Mouse (Mus musculus) midbrain, embryonic 11.5 days (tissue): ENCODE measurements around the gene Rfxank. TPM values are rescaled to one million over a fixed set of nuclear protein-coding genes. Genes with fewer than 3 reads are reported as not detected.

Source experiments
- ATAC-seq: fragments of 200-750 bp; cut with Nextera tagmentation; 2 replicates; pipeline ENCODE4 v1.8.0; 2017; ENCODE audit warnings: moderate TSS enrichment, moderate library complexity; ENCODE audit not compliant: low FRiP score
- DNase-seq: peaks from one replicate; pipeline ENCODE4 v3.0.0; 2015; ENCODE audit warnings: low spot score; ENCODE audit errors: missing footprints
- H3K27ac ChIP-seq: fragments of 300-500 bp; sonication (generic); 2 replicates; pipeline ENCODE4 v1.5.1; 2014; ENCODE audit warnings: low read depth, low read length
- H3K27me3 ChIP-seq: fragments of 300-500 bp; sonication (generic); 2 replicates; pipeline ENCODE4 v1.6.1; 2014; ENCODE audit warnings: mild to moderate bottlenecking, low read length, moderate library complexity, mixed read lengths; ENCODE audit not compliant: control insufficient read depth, insufficient read depth
- H3K36me3 ChIP-seq: fragments of 300-500 bp; sonication (generic); 2 replicates; pipeline ENCODE4 v1.6.1; 2014; ENCODE audit warnings: mild to moderate bottlenecking, low read length, moderate library complexity, mixed read lengths; ENCODE audit not compliant: control insufficient read depth, insufficient read depth
- H3K4me1 ChIP-seq: fragments of 300-500 bp; sonication (generic); 2 replicates; pipeline ENCODE4 v1.6.1; 2014; ENCODE audit warnings: low read length; ENCODE audit not compliant: control insufficient read depth, insufficient read depth
- H3K4me2 ChIP-seq: fragments of 300-500 bp; sonication (generic); 2 replicates; pipeline ENCODE4 v1.6.1; 2014; ENCODE audit warnings: mild to moderate bottlenecking, moderate library complexity
- H3K4me3 ChIP-seq: fragments of 300-500 bp; sonication (generic); 2 replicates; pipeline ENCODE4 v1.5.1; 2014; ENCODE audit warnings: low read depth, low read length
- H3K9ac ChIP-seq: fragments of 300-500 bp; sonication (generic); 2 replicates; pipeline ENCODE4 v1.6.1; 2014; ENCODE audit warnings: low read length
- H3K9me3 ChIP-seq: fragments of 300-500 bp; sonication (generic); 2 replicates; pipeline ENCODE4 v1.6.1; 2016; ENCODE audit warnings: low read length; ENCODE audit not compliant: control insufficient read depth
- WGBS: fragments of 180-500 bp; shearing (Covaris S2); extraction: QIAGEN DNeasy Blood & Tissue Kit; methylation state at CpG from one replicate; pipeline ENCODE4 v1.1.7; 2014; 5-methylcytosine and 5-hydroxymethylcytosine counted together
- polyA plus RNA-seq: library from polyadenylated mRNA; unstranded; fragments of >200 nt; fragmentation: Nextera tagmentation; extraction: Ambion mirVana; gene quantifications from 2 replicates; pipeline ENCODE4 v1.2.1, GENCODE M21; 2014

The Rfxank gene
- polyA plus RNA-seq, 1 experiment from 2014 or later, result 10.8 TPM

GRCm38 (mm10) chr8:70134931-70135330 lies 4.0 kb downstream of the Rfxank start:
- peaks cover 12% of the 10 kb centered on the region for H3K4me1 ChIP-seq
- no peaks in the 10 kb centered on the region for H3K9me3 ChIP-seq
- H3K4me2 ChIP-seq, result no peak overlapping the region
- no peak for ATAC-seq
- H3K9ac ChIP-seq, result no peak overlapping the region
- no peak for DNase-seq
- no peak overlapping the region for H3K4me3 ChIP-seq
- no peak overlapping the region for H3K27ac ChIP-seq
- 94% methylated on average over 9 of the region's 9 CpGs for WGBS
- no peaks in the 10 kb centered on the region for H3K27me3 ChIP-seq
- peaks cover 4% of the 10 kb centered on the region for H3K36me3 ChIP-seq

GRCm38 (mm10) chr8:70134086-70134485 lies 4.9 kb downstream of the Rfxank start:
- Histone ChIP-seq H3K27me3 (no peaks in the 10 kb centered on the region), H3K4me2 (no peak overlapping the region), H3K4me3 (no peak overlapping the region), H3K27ac (no peak overlapping the region), H3K36me3 (peaks cover 4% of the 10 kb centered on the region), H3K4me1 (peaks cover 12% of the 10 kb centered on the region), H3K9me3 (no peaks in the 10 kb centered on the region), H3K9ac (no peak overlapping the region)
- no peak for ATAC-seq
- WGBS, result 92% methylated on average over 5 of the region's 5 CpGs
- peak; percentile 14 for DNase-seq

DNA sequence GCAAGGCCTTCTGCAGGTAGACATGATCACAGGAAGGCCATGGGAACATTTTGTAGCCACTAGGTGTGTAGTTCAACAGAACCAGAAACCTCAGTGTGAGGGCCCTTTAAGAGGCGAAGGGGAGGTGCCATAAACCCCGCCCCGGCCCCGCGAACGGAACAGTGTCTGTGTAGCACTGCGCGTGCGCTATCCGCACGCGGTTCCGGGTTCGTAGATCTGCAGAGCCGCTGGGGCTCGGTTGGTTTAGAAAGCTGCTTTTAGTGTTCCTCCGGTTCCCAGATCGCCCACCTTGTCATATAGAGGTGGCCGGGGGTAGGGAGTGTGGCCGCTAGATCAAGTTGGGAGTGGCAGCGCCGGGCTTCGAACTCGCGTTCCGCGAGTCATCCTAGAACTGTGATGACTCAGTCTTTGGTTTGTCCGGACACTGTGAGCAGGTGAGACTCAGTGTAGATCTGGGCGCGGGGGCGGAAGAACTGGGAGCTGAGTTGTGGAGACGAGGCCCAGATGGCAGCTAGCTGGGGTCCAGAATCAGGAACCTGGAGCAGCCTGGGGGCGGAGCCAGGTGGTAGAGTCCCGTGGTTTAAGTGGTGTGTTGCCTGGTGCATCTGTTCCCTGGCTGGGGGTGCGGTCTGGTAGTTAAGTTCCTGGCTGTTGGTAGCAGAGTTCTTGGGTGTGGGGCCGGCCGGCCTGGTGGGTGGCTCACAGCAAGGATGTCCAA lies 7.6 kb downstream of the Rfxank start, which contains the start of gene Nr2c2ap:
TSS of gene Nr2c2ap (plus strand) at position 168 of the 718 bp plus-strand sequence.
- ATAC-seq, result peak; percentile 90
- WGBS, result 1% methylated on average over 37 of the region's 37 CpGs
- peaks cover 4% of the 10 kb centered on the region for H3K36me3 ChIP-seq
- no peak within 1 kb of the TSS for H3K27ac ChIP-seq
- DNase-seq, result peak; percentile 98
- no peaks in the 10 kb centered on the region for H3K9me3 ChIP-seq
- no peaks in the 10 kb centered on the region for H3K27me3 ChIP-seq
- peak within 1 kb of the TSS; percentile 68 for H3K4me2 ChIP-seq
- H3K4me3 ChIP-seq, result peak within 1 kb of the TSS; percentile 69
- peaks cover 4% of the 10 kb centered on the region for H3K4me1 ChIP-seq
- peak within 1 kb of the TSS; percentile 76 for H3K9ac ChIP-seq

DNA sequence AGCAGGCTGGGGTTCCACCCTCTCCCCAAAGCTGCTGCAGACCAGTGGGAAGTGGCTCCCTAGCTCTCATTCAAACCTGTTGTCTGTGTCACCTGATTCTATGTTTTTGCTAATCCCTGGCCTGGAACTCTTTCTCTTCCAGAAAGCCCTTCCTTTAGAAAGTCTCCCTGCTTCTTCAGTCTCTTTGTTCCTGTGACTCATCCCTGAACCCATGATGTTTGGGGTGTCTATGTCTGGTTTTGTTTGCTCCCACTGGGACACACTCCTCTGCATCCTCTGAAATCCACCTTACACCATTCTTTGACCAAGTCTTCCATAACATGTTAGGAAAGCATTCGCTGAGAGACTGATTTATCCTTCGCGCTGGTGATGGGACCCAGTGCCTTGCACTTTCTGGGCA lies 8.9 kb downstream of the Rfxank start:
- Histone ChIP-seq H3K4me2 (no peak overlapping the region), H3K36me3 (peaks cover 4% of the 10 kb centered on the region), H3K4me1 (peaks cover 4% of the 10 kb centered on the region), H3K9ac (no peak overlapping the region), H3K27me3 (no peaks in the 10 kb centered on the region), H3K27ac (no peak overlapping the region), H3K9me3 (no peaks in the 10 kb centered on the region), H3K4me3 (no peak overlapping the region)
- ATAC-seq (no peak), DNase-seq (no peak)
- WGBS, result 71% methylated on average over 3 of the region's 3 CpGs

- ATAC-seq (no peak), DNase-seq (no peak)
- H3K9me3 ChIP-seq, result no peaks in the 10 kb centered on the region
- no peak overlapping the region for H3K4me3 ChIP-seq
- no peaks in the 10 kb centered on the region for H3K27me3 ChIP-seq
- no peak overlapping the region for H3K27ac ChIP-seq
- H3K36me3 ChIP-seq, result peaks cover 4% of the 10 kb centered on the region
- H3K4me2 ChIP-seq, result no peak overlapping the region
- H3K9ac ChIP-seq, result no peak overlapping the region
- H3K4me1 ChIP-seq, result peaks cover 4% of the 10 kb centered on the region
- 74% methylated on average over 9 of the region's 9 CpGs for WGBS
These were observed 9.5 kb downstream of the Rfxank start for GRCm38 (mm10) chr8:70129309-70129952.

GRCm38 (mm10) chr8:70128435-70128834 lies 10.5 kb downstream of the Rfxank start:
- WGBS, result 79% methylated on average over 3 of the region's 3 CpGs
- Histone ChIP-seq H3K27ac (no peak overlapping the region), H3K4me1 (peaks cover 4% of the 10 kb centered on the region), H3K36me3 (no peaks in the 10 kb centered on the region), H3K9me3 (no peaks in the 10 kb centered on the region), H3K4me2 (no peak overlapping the region), H3K27me3 (no peaks in the 10 kb centered on the region), H3K4me3 (no peak overlapping the region), H3K9ac (no peak overlapping the region)
- DNase-seq (no peak), ATAC-seq (no peak)

- no peak overlapping the region for H3K9ac ChIP-seq
- no peaks in the 10 kb centered on the region for H3K9me3 ChIP-seq
- H3K4me1 ChIP-seq, result no peaks in the 10 kb centered on the region
- no peak overlapping the region for H3K4me2 ChIP-seq
- ATAC-seq, result no peak
- DNase-seq, result peak; percentile 39
- no peaks in the 10 kb centered on the region for H3K36me3 ChIP-seq
- WGBS, result 67% methylated on average over 8 of the region's 8 CpGs
- H3K4me3 ChIP-seq, result no peak overlapping the region
- H3K27ac ChIP-seq, result no peak overlapping the region
- no peaks in the 10 kb centered on the region for H3K27me3 ChIP-seq
These were observed 14.0 kb downstream of the Rfxank start for GRCm38 (mm10) chr8:70124992-70125391.

DNA sequence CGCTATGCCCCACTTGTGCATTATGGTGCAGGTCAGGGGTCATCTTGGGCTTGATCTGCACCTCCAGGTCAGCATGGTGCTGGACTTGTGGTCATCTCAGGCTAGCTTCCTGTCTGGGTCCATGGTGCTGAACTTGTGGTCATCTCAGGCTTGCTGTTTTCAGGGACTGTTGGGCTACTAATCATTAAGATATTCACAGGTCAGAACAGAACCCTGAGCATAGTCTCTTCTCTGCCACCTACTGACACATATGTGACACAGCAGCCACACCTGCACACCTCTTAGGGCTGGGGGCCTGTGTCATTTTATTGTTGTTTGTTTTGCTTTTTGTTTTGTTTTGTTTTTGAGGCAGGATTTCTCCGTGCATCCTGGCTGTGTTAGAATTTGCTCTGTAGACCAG lies 16.1 kb downstream of the Rfxank start:
- no peaks in the 10 kb centered on the region for H3K36me3 ChIP-seq
- no peak overlapping the region for H3K9ac ChIP-seq
- WGBS, result 51% methylated on average over 2 of the region's 2 CpGs
- DNase-seq (peak; percentile 28), ATAC-seq (no peak)
- no peaks in the 10 kb centered on the region for H3K9me3 ChIP-seq
- no peaks in the 10 kb centered on the region for H3K27me3 ChIP-seq
- no peak overlapping the region for H3K27ac ChIP-seq
- peaks cover 9% of the 10 kb centered on the region; the same call in 1 of the 2 replicates for H3K4me1 ChIP-seq
- no peak overlapping the region for H3K4me3 ChIP-seq
- no peak overlapping the region for H3K4me2 ChIP-seq

DNA sequence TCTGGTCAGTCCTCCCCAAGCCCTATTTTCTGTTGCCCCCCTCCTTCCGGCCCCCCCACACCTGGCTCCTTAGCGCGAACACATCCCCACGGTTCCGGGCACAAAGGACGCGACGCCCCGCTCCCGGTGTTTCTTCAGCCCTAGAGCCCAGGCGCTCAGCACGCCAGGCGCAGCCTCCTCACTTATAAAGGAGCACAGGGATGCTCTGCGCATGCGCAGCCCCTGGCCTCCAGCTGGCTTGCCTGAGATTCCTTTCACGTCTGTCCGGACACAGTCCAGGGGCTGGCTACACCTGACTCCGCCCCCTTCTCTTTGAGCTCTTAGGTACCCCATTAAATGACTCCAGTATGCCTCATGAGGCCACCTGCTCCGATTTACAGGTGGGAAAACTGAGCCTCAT lies 18.3 kb downstream of the Rfxank start, which contains the start of gene Ncan:
TSS of gene Ncan (minus strand) at position 207 of the 400 bp plus-strand sequence.
- peak; percentile 98 for DNase-seq
- Histone ChIP-seq H3K27me3 (peaks cover 5% of the 10 kb centered on the region; the same call in 1 of the 2 replicates), H3K9me3 (no peaks in the 10 kb centered on the region), H3K4me1 (peaks cover 11% of the 10 kb centered on the region; the same call in 1 of the 2 replicates), H3K4me3 (peak within 1 kb of the TSS; percentile 53), H3K4me2 (peak within 1 kb of the TSS; percentile 80), H3K27ac (peak within 1 kb of the TSS; percentile 80), H3K9ac (peak within 1 kb of the TSS; percentile 81), H3K36me3 (no peaks in the 10 kb centered on the region)
- ATAC-seq, result peak; percentile 79
- WGBS, result 1% methylated on average over 19 of the region's 19 CpGs
